25 mouse cellular contexts compared by ENCODE assay signal in the genomic region with DNA sequence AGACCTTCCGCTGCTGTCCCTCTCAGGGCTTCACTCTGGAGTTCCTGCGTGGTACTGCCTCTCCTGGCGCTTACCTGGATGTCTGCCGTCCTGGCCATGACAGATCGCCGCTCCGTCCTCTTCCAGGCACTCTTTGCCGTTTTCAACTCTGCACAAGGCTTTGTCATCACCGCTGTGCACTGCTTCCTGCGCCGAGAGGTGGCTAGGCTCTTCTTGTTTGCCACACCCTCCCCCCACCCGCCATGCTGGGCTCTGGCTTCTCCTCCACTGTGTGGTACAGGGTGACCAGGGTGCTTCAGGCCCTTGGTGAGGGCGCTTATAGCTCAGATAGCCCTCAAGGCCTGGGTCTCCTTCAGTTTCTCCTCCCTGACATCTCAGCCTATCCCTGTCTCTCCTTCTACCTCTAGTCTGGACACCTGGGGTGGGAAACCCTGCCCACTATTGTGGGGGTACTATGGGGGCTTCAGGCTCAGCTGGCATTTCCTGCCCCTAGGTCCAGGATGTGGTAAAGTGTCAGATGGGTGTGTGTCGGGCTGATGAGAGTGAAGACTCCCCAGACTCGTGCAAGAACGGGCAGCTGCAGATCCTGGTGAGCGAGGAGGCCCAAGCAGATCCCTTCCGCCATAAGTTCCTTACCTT. TPM values are rescaled to one million over a fixed set of nuclear protein-coding genes. Genes with fewer than 3 reads are reported as not detected.
DNase-seq lines count a peak whose midpoint lies in the region; ATAC-seq lines count a peak whose summit lies in the region.
"Had no signal": no experiment of that assay in that cellular context is flagged by ENCODE, and none has a peak within 500 bp of the region (broad histone marks: within the 10 kb centered on the region; RNA-seq: fewer than 3 reads in every experiment).

No protein-coding gene starts in this region.

- no peaks in the 10 kb centered on the region for H3K36me3 ChIP-seq in hindbrain, embryonic 11.5 days (ENCODE audit: control insufficient read depth, insufficient read depth, low read length)
- H3K36me3 ChIP-seq: heart, embryonic 12.5 days had no signal

- H3K9me3 ChIP-seq in hindbrain, embryonic 11.5 days (ENCODE audit: control insufficient read depth, low read length) = no peaks in the 10 kb centered on the region
- H3K9me3 ChIP-seq: embryonic facial prominence, embryonic 12.5 days; heart, embryonic 12.5 days; hindbrain, embryonic 10.5 days; neural tube, embryonic 12.5 days had no signal

- H3K4me2 ChIP-seq in hindbrain, embryonic 11.5 days (replicated peaks; ENCODE audit: low read depth, low read length) = no peak overlapping the region
- H3K4me2 ChIP-seq: embryonic facial prominence, embryonic 12.5 days; heart, embryonic 12.5 days; midbrain, embryonic 11.5 days; neural tube, embryonic 12.5 days had no signal

- H3K27ac ChIP-seq in hindbrain, embryonic 11.5 days (ENCODE audit: low read depth, low read length) = no peak overlapping the region
- H3K27ac ChIP-seq: embryonic facial prominence, embryonic 12.5 days; neural tube, embryonic 12.5 days had no signal

- peak; percentile 10 to 20 for DNase-seq in CD8-positive naive resting alpha-beta T cell, adult 2 months (ENCODE audit: low read depth in 2 of 2, low spot score in 2 of 2)
- peak; percentile 32 for DNase-seq in naive thymus-derived CD4-positive, alpha-beta T cell, adult 2 months (ENCODE audit: low read depth)
- DNase-seq in thymus, postnatal 25 days = peak; percentile 54
- no peak for DNase-seq in cerebellum, adult 11-12 months
- DNase-seq in hindbrain, embryonic 11.5 days (ENCODE audit: low spot score) = no peak
- no peak for DNase-seq in frontal cortex, postnatal 10 days (ENCODE audit: low spot score in 2 of 2)
- DNase-seq: adrenal gland, postnatal 25 days; B cell, adult 2 months; cerebellum, adult 9-11 months; forebrain, postnatal 0 days; gastrocnemius, postnatal 25 days; heart, adult 18-20 months; heart, postnatal 10 days; kidney, adult 18-20 months; kidney, postnatal 10 days; right cerebral cortex, adult 18-20 months; right cerebral cortex, postnatal 4 days had no signal

- peak; percentile 71 for ATAC-seq in activated CD4-positive, CD25-positive, alpha-beta regulatory T cell, adult 4 months
- no peak for ATAC-seq in hindbrain, embryonic 11.5 days (ENCODE audit: low FRiP score)
- ATAC-seq: forebrain, postnatal 0 days; lung, postnatal 0 days had no signal

- H3K27me3 ChIP-seq in hindbrain, embryonic 11.5 days (ENCODE audit: control insufficient read depth, insufficient read depth, low read length) = no peaks in the 10 kb centered on the region

- no peak overlapping the region for H3K4me3 ChIP-seq in hindbrain, embryonic 11.5 days (ENCODE audit: low read depth, low read length)
- H3K4me3 ChIP-seq: embryonic facial prominence, embryonic 12.5 days; heart, embryonic 12.5 days; hindbrain, embryonic 10.5 days; neural tube, embryonic 12.5 days had no signal

- whole genome bisulfite sequencing in hindbrain, embryonic 11.5 days = 76% methylated on average over 18 of the region's 18 CpGs

- H3K4me1 ChIP-seq in hindbrain, embryonic 11.5 days (replicated peaks; ENCODE audit: control insufficient read depth, insufficient read depth, low read length) = 0 out of 2 replicates have a peak, but pooled peaks cover 3% of the 10 kb centered on the region

- no peak overlapping the region for H3K9ac ChIP-seq in hindbrain, embryonic 11.5 days (ENCODE audit: low read depth, low read length)
- H3K9ac ChIP-seq: embryonic facial prominence, embryonic 12.5 days; forebrain, postnatal 0 days; heart, embryonic 12.5 days; neural tube, embryonic 12.5 days had no signal

RNA-seq across cellular contexts. Expression of gene Col16a1, which starts 30.5 kb away (rescaled TPM):
- not detected for polyA plus RNA-seq in activated CD4-positive, CD25-positive, alpha-beta regulatory T cell, adult 4 months (2017; shearing (Covaris generic))
- 5.3 and 9.9 TPM in 2 replicates for polyA plus RNA-seq in hindbrain, embryonic 11.5 days (2014; fragmentation: Nextera tagmentation; extraction: Ambion mirVana)

RNA-seq across cellular contexts. Expression of gene Adgrb2, which starts 32.5 kb away (rescaled TPM):
- polyA plus RNA-seq in activated CD4-positive, CD25-positive, alpha-beta regulatory T cell, adult 4 months (2017; shearing (Covaris generic)) = 1 to 10 TPM in 1 of 2 experiments, not detected in 1; 1.4 TPM
- polyA plus RNA-seq in hindbrain, embryonic 11.5 days (2014; fragmentation: Nextera tagmentation; extraction: Ambion mirVana) = 4.5 and 6.3 TPM in 2 replicates
- polyA plus RNA-seq: liver, embryonic 16.5 days had no signal

Comparison
In these comparisons a context has a peak if more than half of its experiments do, and no peak if none do; other contexts are left out.
1. DNase-seq: peak in CD8-positive naive resting alpha-beta T cell, adult 2 months (2 of 2), naive thymus-derived CD4-positive, alpha-beta T cell, adult 2 months (single experiment) and thymus, postnatal 25 days (single experiment); none in cerebellum, adult 11-12 months (single experiment), hindbrain, embryonic 11.5 days (single experiment) and frontal cortex, postnatal 10 days (0 of 2).